Mouse (Mus musculus) testis, adult 2 months (tissue): ENCODE results near the gene Daam2. TPM values are rescaled to one million over a fixed set of nuclear protein-coding genes. Genes with fewer than 3 reads are reported as not detected.

Source experiments
- H3K27ac ChIP-seq: fragments of 200-500 bp; 2 replicates; pipeline ENCODE4 v1.5.1; 2012; ENCODE audit warnings: low read depth, low read length; ENCODE audit not compliant: control insufficient read depth, insufficient read depth
- H3K27me3 ChIP-seq: fragments of 200-500 bp; 2 replicates; pipeline ENCODE4 v1.6.1; 2012; ENCODE audit warnings: mild to moderate bottlenecking, low read length, moderate library complexity; ENCODE audit not compliant: control insufficient read depth, insufficient read depth
- H3K36me3 ChIP-seq: fragments of 200-500 bp; 2 replicates; pipeline ENCODE4 v1.6.1; 2012; ENCODE audit warnings: mild to moderate bottlenecking, low read length; ENCODE audit not compliant: control insufficient read depth, insufficient read depth
- H3K4me1 ChIP-seq: fragments of 200-500 bp; 2 replicates; pipeline ENCODE4 v1.6.1; 2012; ENCODE audit warnings: low read length; ENCODE audit not compliant: control insufficient read depth, insufficient read depth
- H3K4me3 ChIP-seq: fragments of 200-500 bp; 2 replicates; pipeline ENCODE4 v1.5.1; 2012; ENCODE audit warnings: low read depth, mild to moderate bottlenecking, low read length, moderate library complexity, mixed read lengths; ENCODE audit not compliant: control insufficient read depth
- CTCF ChIP-seq: fragments of 200-500 bp; IDR thresholded peaks from 2 replicates; pipeline ENCODE4 v1.5.1; 2012; ENCODE audit warnings: low read depth, mild to moderate bottlenecking, inconsistent platforms, low read length, moderate library complexity; ENCODE audit not compliant: control insufficient read depth, insufficient read depth, insufficient replicate concordance
- POLR2A ChIP-seq: fragments of 200-500 bp; IDR thresholded peaks from 2 replicates; pipeline ENCODE4 v1.6.1; 2012; ENCODE audit warnings: low read depth, mild to moderate bottlenecking, inconsistent platforms, low read length, moderate library complexity; ENCODE audit not compliant: control insufficient read depth
- polyA plus RNA-seq: library from polyadenylated mRNA; depleted of rRNA; stranded (reverse); fragments of >200 nt; gene quantifications from 2 replicates; pipeline ENCODE4 v1.2.3, GENCODE M21; 2012

Daam2 gene
- polyA plus RNA-seq, 1 experiment, result 33.5 TPM

DNA sequence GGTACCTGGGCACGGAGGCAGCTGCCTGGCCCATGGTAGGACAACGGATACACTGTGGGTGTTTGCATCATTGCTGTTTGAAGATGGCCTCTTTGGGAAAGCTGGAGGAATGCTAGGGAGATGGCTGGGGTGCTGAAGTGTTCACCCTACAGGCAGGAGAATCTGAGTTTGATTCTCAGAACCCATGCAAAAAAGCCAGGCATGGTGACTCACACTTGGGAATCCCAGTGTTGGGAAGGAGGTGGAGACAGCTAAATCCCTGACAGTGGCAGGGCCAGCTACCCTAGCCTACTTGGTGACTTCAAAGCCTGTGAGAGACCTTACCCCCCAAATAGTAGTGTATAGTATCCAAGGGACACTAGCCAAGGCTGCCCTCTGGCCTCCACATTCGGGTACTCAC, 49.0 kb downstream of the Daam2 start:
- TF ChIP-seq CTCF, result no peak
- no peak for TF ChIP-seq POLR2A
- Histone ChIP-seq H3K4me1 (0 out of 2 replicates have a peak, but pooled peaks cover 2% of the 10 kb centered on the region), H3K27me3 (no peaks in the 10 kb centered on the region), H3K36me3 (no peaks in the 10 kb centered on the region), H3K4me3 (no peak overlapping the region), H3K27ac (no peak overlapping the region)

DNA sequence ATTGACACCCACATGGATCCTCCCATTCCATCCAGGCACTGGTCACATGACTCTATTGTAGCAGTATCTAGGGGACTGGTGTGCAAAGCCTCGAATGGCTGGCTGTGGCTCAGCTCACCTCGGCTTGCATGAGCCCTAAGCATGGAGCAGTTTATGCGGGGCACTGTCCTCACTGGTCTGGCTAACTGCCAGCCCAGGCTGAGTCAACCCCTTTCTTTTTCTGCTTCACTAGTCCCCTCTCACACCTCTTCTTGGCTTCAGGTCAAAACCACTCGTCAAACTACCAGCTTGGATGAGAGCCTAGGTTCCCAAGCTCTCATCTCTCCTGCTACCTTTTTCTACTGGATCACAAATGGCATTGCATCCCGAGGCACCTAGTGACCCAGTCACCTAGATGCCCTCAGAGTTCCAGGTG, 51.5 kb downstream of the Daam2 start:
- Histone ChIP-seq H3K27ac (no peak overlapping the region), H3K27me3 (no peaks in the 10 kb centered on the region), H3K4me1 (peaks cover 4% of the 10 kb centered on the region; the same call in 1 of the 2 replicates), H3K36me3 (no peaks in the 10 kb centered on the region), H3K4me3 (no peak overlapping the region)
- TF ChIP-seq POLR2A, result no peak
- TF ChIP-seq CTCF, result no peak

DNA sequence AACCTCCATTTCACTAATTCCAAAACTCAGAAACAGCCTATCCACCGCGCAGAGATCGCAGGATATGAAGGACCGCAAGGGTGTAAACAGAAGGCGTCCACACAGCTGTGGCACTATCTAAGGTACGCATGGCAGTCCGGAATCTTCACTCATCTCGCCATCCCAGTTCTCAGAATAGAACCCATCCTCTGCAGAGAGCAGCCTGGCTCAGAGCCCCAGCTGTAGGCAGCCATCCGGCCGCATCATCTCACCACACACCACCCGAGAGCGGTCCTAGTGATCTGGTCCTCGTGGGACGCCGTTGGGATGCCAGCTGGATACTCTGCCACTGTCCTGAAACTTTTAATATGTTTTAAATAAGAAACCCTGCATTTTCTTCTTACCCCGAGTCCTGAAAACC, 54.7 kb downstream of the Daam2 start:
- Histone ChIP-seq H3K4me3 (peak overlapping the region; percentile 46), H3K27ac (peak overlapping the region; percentile 43), H3K4me1 (peaks cover 2% of the 10 kb centered on the region; the same call in 1 of the 2 replicates), H3K36me3 (no peaks in the 10 kb centered on the region), H3K27me3 (no peaks in the 10 kb centered on the region)
- TF ChIP-seq CTCF (no peak), POLR2A (no peak)

DNA sequence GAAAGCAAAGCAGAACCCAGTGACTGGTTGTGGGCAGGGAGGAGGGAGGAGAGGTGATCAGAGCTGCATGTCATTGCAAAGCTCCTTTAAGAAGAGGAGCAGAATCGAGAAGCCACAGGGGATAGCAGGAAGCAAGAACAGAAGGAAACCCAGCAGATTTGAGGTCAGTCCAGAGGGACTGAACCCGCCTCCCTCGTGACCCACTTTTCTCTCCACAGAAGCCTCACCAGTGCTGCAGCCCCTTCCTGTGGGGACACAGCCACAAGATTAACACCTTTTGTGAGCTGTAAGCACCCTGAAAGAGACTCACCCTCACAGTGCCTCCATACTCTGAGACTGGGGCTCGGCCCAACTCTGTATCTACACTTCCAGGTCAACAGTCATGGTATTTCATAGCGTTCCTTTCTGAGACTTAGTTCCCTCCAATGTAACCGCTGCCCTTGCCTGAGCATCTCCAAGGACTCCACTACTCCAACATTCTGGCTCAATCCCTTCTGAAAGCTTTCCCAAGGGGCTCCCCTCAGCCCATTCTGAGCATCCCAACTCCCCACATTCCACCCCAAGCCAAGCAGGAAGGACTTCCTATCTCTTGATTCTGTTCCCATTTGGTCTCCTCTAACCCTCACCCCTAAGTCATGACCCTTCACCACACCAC, 60.8 kb downstream of the Daam2 start:
- TF ChIP-seq POLR2A, result no peak
- TF ChIP-seq CTCF, result no peak
- no peaks in the 10 kb centered on the region for H3K27me3 ChIP-seq

DNA sequence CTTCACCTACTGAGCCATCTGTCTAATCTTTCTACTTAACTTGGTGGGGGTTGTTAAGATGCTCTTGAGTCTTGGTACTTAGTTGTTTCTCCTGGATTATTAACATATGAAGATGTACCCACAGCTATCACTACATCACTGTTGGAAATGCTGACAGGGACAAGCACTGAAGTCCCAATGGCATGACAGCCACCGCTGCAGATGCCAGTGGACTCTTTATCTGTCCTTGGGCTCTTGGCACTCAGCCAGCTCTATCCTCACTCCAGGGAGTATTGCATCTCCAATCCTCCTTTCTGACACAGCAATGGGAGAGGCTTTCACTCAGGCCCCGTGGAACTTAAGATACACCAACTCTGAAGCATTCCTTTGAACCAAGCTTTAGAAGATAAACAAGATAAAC, 63.9 kb downstream of the Daam2 start:
- Histone ChIP-seq H3K4me3 (no peak overlapping the region), H3K36me3 (no peaks in the 10 kb centered on the region), H3K27me3 (no peaks in the 10 kb centered on the region), H3K27ac (no peak overlapping the region), H3K4me1 (no peaks in the 10 kb centered on the region)
- TF ChIP-seq CTCF (no peak), POLR2A (no peak)

More for the DNA sequence above, 60.8 kb downstream of the Daam2 start:
- no peaks in the 10 kb centered on the region for H3K4me1 ChIP-seq
- H3K27ac ChIP-seq, result no peak overlapping the region
- H3K4me3 ChIP-seq, result no peak overlapping the region
- no peaks in the 10 kb centered on the region for H3K36me3 ChIP-seq

DNA sequence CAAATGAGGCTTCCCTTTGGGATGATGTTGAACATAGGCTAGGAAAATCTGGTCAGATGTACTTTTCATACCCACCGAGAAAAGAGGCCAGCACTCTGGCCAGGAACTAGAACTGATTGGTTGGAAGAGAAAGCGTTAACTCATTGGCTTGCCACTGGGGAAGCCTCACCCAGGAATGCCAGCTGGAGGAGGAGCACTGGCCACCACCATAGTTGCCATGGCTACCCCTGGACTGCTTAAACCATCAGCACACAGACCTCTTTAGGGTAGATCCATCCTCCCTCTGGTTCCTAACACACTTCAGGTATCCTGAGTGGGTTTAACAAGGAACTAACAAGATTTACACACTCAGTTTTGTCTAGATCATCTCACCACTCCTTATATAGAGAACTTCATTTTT, 64.5 kb downstream of the Daam2 start:
- Histone ChIP-seq H3K27me3 (no peaks in the 10 kb centered on the region), H3K4me1 (no peaks in the 10 kb centered on the region), H3K27ac (no peak overlapping the region), H3K36me3 (no peaks in the 10 kb centered on the region), H3K4me3 (no peak overlapping the region)
- TF ChIP-seq POLR2A, result no peak
- no peak for TF ChIP-seq CTCF

DNA sequence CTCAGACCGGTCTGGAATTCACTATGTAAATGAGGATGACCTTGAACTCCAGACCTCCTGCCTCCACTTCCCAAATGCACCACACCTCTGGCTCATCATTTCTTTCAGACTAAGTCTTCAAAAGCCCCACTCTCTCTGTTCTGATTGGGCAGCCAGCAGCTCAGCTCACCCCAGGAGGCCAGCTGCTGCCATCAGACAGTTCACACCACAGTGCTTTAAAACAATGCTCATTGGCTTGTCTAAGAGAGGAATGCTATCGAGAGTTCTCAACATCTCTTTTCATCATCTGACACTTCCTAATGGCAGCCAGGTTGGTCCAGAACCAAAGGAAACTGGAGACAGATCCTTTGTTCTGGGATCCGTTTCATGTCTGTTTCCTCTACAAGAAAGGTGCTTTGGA, 66.0 kb downstream of the Daam2 start:
- Histone ChIP-seq H3K27ac (no peak overlapping the region), H3K27me3 (no peaks in the 10 kb centered on the region), H3K4me3 (no peak overlapping the region), H3K36me3 (no peaks in the 10 kb centered on the region), H3K4me1 (no peaks in the 10 kb centered on the region)
- no peak for TF ChIP-seq CTCF
